Mouse (Mus musculus) heart, embryonic 16.5 days (tissue): ENCODE measurements around the gene Gtf2b. TPM values are rescaled to one million over a fixed set of nuclear protein-coding genes. Genes with fewer than 3 reads are reported as not detected.
A peak's percentile ranks its signal among the peaks of the same experiment; 100 is the strongest.

ENCODE experiments used
- ATAC-seq: fragments of 200-750 bp; cut with Nextera tagmentation; replicated peaks from 2 replicates; pipeline ENCODE4 v1.8.0; 2017; ENCODE audit warnings: moderate number of reproducible peaks; ENCODE audit not compliant: insufficient read depth, low FRiP score; ENCODE audit errors: extremely low read depth
- H3K27ac ChIP-seq: fragments of 300-500 bp; sonication (generic); 2 replicates; pipeline ENCODE4 v1.5.1; 2014; ENCODE audit warnings: mild to moderate bottlenecking, low read length, control low read depth, moderate library complexity
- H3K27me3 ChIP-seq: fragments of 300-500 bp; sonication (generic); 2 replicates; pipeline ENCODE4 v1.6.1; 2014; ENCODE audit warnings: low read length, mixed read lengths; ENCODE audit not compliant: control insufficient read depth, insufficient read depth
- H3K36me3 ChIP-seq: fragments of 300-500 bp; sonication (generic); 2 replicates; pipeline ENCODE4 v1.6.1; 2014; ENCODE audit not compliant: control insufficient read depth, insufficient read depth
- H3K4me1 ChIP-seq: fragments of 300-500 bp; sonication (generic); 2 replicates; pipeline ENCODE4 v1.6.1; 2014; ENCODE audit warnings: low read length, mixed read lengths; ENCODE audit not compliant: control insufficient read depth, insufficient read depth
- H3K4me2 ChIP-seq: fragments of 300-500 bp; sonication (generic); 2 replicates; pipeline ENCODE4 v1.6.1; 2014; ENCODE audit warnings: low read depth, mild to moderate bottlenecking, control low read depth, low read length
- H3K4me3 ChIP-seq: fragments of 300-500 bp; sonication (generic); 2 replicates; pipeline ENCODE4 v1.5.1; 2014; ENCODE audit warnings: mild to moderate bottlenecking, control low read depth, low read length
- H3K9ac ChIP-seq: fragments of 300-500 bp; sonication (generic); 2 replicates; pipeline ENCODE4 v1.6.1; 2014; ENCODE audit warnings: low read length, control low read depth
- H3K9me3 ChIP-seq: fragments of 300-500 bp; sonication (generic); replicated peaks from 2 replicates; pipeline ENCODE4 v1.6.1; 2016; ENCODE audit warnings: low read length; ENCODE audit not compliant: control insufficient read depth
- whole genome bisulfite sequencing: fragments of 180-500 bp; shearing (Covaris S2); extraction: QIAGEN DNeasy Blood & Tissue Kit; methylation state at CpG from one replicate; pipeline ENCODE4 v1.1.7; 2014; 5-methylcytosine and 5-hydroxymethylcytosine counted together
- polyA plus RNA-seq: library from polyadenylated mRNA; unstranded; fragments of >200 nt; fragmentation: Nextera tagmentation; extraction: Ambion mirVana; gene quantifications from 2 replicates; pipeline ENCODE4 v1.2.1, GENCODE M21; 2015

The Gtf2b gene
- 65.1 and 76.5 TPM in 2 replicates for polyA plus RNA-seq

DNA sequence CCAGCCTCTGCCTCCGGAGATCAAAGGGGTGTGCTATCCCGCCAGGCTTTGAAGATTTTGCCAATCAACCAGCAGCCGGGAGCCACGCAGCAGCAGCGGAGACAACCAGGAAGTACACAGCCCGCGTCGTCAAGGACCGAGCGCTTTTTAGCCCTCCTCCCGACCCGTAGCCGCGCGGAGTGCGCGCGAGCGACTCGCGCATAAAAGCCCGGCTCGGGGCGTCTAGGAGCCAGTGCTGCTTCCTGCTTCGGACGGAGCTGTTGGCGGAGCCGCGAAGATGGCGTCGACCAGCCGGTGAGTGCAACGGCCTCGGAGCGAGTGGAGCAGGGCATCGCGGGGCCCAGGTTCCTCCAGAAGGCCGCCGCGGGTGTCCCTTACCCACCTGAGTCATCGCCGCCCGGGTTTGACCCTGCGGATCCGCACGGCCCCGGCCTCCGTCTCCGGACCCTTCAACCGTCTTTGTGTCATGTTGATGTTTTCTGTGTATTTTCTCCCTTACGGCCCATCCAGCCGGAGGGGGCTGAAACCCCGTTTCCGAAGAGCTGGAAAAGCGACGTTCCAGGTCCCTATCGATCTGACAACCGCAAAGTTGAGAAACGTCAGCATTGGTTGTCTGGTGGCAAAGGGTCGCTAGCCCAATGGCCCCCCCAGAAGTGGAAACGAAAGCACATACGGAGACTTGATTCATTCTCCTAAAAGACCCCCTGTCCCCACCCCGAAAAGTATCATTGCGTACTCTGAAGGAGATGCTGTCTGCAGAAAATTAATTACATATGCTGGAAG is at the start of gene Gtf2b:
TSS of gene Gtf2b (plus strand) at position 51 of the 783 bp plus-strand sequence.
- H3K27ac ChIP-seq = peak within 1 kb of the TSS; percentile 88
- no peaks in the 10 kb centered on the region for H3K36me3 ChIP-seq
- no peaks in the 10 kb centered on the region for H3K27me3 ChIP-seq
- no peaks in the 10 kb centered on the region for H3K9me3 ChIP-seq
- under 1% methylated on average over 64 of the region's 64 CpGs for WGBS
- peak within 1 kb of the TSS; percentile 97 for H3K9ac ChIP-seq
- ATAC-seq = peak; percentile 100
- peak within 1 kb of the TSS; percentile 97 for H3K4me3 ChIP-seq
- H3K4me2 ChIP-seq = peak within 1 kb of the TSS; percentile 92
- peaks cover 29% of the 10 kb centered on the region for H3K4me1 ChIP-seq

- WGBS = 77% methylated on average over 2 of the region's 2 CpGs
- Histone ChIP-seq H3K27ac (no peak overlapping the region), H3K27me3 (no peaks in the 10 kb centered on the region), H3K36me3 (no peaks in the 10 kb centered on the region), H3K4me1 (no peaks in the 10 kb centered on the region), H3K9me3 (no peaks in the 10 kb centered on the region), H3K4me3 (no peak overlapping the region), H3K4me2 (no peak overlapping the region), H3K9ac (no peak overlapping the region)
- ATAC-seq = no peak
Measured at GRCm38 (mm10) chr3:142725481-142725880, 39.4 kb upstream of the Gtf2b start.

DNA sequence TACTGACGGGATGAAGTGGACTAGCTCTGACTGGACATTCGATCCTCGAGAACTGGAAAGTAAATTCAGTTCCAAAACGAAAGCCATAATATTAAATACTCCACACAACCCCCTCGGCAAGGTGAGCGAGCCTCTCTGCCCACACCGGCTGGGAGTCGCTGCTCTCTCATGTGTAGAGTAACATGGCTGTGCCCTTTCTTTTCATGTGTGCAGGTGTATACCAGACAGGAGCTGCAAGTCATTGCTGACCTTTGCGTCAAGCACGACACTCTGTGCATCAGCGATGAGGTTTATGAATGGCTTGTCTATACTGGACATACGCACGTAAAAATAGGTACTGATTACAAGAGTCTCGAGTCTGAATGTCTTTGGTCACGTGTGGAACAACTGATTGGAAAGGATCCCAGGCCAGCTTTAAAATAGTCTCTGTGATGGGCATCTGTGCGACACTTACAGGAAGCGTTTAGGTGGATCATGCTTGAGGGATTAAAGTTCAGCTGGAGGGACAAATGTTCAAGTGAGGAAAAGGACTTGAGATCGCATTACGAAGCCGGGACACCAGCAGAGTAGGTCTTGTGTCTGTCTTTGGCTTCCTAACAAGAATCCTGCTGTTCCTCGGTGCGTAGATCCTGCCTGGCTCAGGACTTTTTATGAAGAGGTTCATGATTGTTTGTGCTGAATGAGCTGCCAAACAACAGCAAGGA is 38.7 kb upstream of the Gtf2b start:
- no peak overlapping the region for H3K9ac ChIP-seq
- no peak overlapping the region for H3K4me3 ChIP-seq
- H3K27ac ChIP-seq = peak overlapping the region; percentile 19; the same call in 1 of the 2 replicates
- no peak overlapping the region for H3K4me2 ChIP-seq
- no peak for ATAC-seq
- no peaks in the 10 kb centered on the region for H3K27me3 ChIP-seq
- H3K4me1 ChIP-seq = no peaks in the 10 kb centered on the region
- no peaks in the 10 kb centered on the region for H3K9me3 ChIP-seq
- WGBS = 70% methylated on average over 22 of the region's 22 CpGs
- no peaks in the 10 kb centered on the region for H3K36me3 ChIP-seq

DNA sequence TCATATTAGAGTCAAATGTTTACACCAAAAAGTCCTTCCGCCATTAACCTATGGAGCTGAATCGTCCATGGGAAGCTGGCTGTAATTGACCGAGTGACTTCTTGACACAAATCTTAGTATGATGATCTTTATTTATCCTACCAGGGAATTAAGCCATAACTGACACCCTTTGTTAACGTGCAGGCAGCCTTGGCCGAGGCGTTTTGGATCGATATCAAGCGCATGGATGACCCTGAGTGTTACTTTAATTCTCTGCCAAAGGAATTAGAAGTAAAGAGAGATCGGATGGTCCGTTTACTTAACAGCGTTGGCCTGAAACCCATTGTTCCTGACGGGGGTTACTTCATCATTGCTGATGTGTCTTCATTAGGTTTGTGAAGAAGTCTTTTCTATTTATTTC is 30.6 kb upstream of the Gtf2b start:
- no peaks in the 10 kb centered on the region for H3K4me1 ChIP-seq
- no peak overlapping the region for H3K9ac ChIP-seq

GRCm38 (mm10) chr3:142740896-142741295 is 23.9 kb upstream of the Gtf2b start:
- no peaks in the 10 kb centered on the region for H3K9me3 ChIP-seq
- no peak overlapping the region for H3K4me3 ChIP-seq
- H3K27ac ChIP-seq = no peak overlapping the region
- 55% methylated on average over 7 of the region's 7 CpGs for WGBS
- no peak overlapping the region for H3K9ac ChIP-seq
- H3K27me3 ChIP-seq = no peaks in the 10 kb centered on the region
- H3K4me2 ChIP-seq = no peak overlapping the region
- no peaks in the 10 kb centered on the region for H3K36me3 ChIP-seq
- no peak for ATAC-seq
- H3K4me1 ChIP-seq = no peaks in the 10 kb centered on the region

More for the DNA sequence above, 30.6 kb upstream of the Gtf2b start:
- no peak overlapping the region for H3K27ac ChIP-seq
- no peak overlapping the region for H3K4me2 ChIP-seq
- no peaks in the 10 kb centered on the region for H3K9me3 ChIP-seq
- WGBS = 78% methylated on average over 12 of the region's 12 CpGs
- no peaks in the 10 kb centered on the region for H3K27me3 ChIP-seq
- ATAC-seq = no peak
- no peak overlapping the region for H3K4me3 ChIP-seq
- H3K36me3 ChIP-seq = no peaks in the 10 kb centered on the region

DNA sequence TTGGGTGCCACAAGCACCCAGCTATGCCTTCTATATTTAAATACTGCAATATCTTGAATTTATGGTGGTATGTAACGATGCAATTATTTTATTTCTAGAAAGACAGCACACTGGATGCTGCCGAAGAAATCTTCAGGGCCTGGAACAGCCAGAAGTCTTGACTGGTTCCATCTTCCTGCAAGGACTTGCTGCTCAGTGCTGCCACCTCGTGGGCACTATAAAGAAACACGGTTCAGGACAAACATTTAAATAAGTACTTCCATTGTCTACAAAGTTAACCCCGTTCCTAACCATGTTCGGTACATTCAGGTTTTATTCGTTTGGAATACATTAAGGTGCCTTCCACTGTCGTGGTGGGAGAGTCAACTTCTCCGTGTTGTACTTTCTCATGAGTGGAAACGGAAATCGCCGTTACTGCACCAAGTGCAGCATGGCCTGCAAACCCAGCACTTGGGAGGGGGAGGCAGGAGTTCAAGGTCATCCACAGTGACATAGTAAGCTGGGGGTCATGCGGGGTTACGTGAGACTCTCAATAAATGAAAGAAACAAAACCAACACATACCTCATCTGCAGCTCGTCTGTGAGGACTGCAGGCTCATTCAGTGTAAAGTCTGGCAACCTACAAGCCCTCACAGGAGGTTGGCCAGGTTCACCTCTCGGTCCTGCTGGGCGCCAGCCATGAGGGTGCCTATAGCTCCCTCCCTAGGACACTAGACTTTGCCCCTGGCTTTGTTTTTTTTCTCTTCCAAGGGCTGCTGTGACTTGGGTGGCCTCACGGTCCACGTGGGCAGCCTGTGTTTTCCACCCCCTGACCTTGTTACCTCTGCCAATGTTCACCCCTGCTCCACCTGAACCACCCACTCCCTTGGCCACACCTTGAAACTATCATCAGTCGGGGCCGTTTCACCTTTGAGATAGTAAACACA is 20.6 kb upstream of the Gtf2b start:
- H3K27me3 ChIP-seq = no peaks in the 10 kb centered on the region
- ATAC-seq = no peak
- WGBS = 59% methylated on average over 21 of the region's 21 CpGs
- no peak overlapping the region for H3K4me3 ChIP-seq
- no peak overlapping the region for H3K27ac ChIP-seq
- no peak overlapping the region for H3K4me2 ChIP-seq
- H3K4me1 ChIP-seq = no peaks in the 10 kb centered on the region
- H3K9me3 ChIP-seq = no peaks in the 10 kb centered on the region
- no peaks in the 10 kb centered on the region for H3K36me3 ChIP-seq
- H3K9ac ChIP-seq = no peak overlapping the region

DNA sequence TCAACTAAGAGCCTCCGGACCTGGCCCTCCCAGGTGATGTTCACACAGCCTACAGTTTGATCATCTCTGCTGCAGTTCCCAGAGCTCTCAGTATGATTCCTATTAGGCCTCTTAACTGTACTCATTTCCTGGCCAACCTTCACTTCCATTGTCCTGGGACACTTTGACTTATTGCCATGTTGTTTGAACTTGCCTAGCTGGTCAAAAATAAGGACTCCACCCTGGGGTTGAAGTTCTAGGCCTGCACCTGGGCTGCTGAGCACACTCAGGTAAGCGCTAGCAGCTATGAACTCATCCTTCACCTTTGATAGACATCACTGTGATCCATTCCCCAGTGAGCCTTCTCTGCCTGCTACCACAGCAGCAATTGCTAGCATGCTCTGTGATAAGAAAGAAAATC is 19.8 kb upstream of the Gtf2b start:
- Histone ChIP-seq H3K4me2 (no peak overlapping the region), H3K27me3 (no peaks in the 10 kb centered on the region), H3K4me3 (no peak overlapping the region), H3K36me3 (no peaks in the 10 kb centered on the region), H3K9me3 (no peaks in the 10 kb centered on the region), H3K4me1 (no peaks in the 10 kb centered on the region), H3K9ac (no peak overlapping the region), H3K27ac (no peak overlapping the region)
- WGBS = 96% methylated on average over 2 of the region's 2 CpGs
- no peak for ATAC-seq

DNA sequence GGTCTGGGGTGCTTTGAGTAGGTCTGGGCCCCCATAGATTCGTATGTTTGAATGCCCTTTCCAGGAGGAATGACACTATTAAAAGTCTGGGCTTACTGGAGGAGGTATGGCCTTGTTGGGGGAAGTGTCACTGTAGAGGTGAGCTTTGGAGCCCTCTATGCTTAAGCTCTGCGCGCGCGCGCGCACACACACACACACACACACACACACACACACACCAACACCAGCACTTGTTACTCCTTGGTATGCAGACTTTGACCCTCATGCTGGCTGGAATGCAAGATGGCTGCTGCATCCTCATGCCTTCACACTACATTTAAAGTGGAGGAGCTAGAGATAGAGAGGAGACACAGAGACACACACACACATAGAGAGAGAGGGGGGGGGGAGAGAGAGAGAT is 17.2 kb upstream of the Gtf2b start:
- Histone ChIP-seq H3K9ac (no peak overlapping the region), H3K9me3 (no peaks in the 10 kb centered on the region), H3K27me3 (no peaks in the 10 kb centered on the region), H3K4me2 (no peak overlapping the region), H3K4me3 (no peak overlapping the region), H3K36me3 (no peaks in the 10 kb centered on the region), H3K4me1 (no peaks in the 10 kb centered on the region), H3K27ac (no peak overlapping the region)
- WGBS = 92% methylated on average over 7 of the region's 7 CpGs
- ATAC-seq = no peak
